Mouse (Mus musculus): ENCODE results near the gene Ppef2.
"Not testable (repeated sequence)": the region's sequence is repeated elsewhere in the genome, so short reads cannot be mapped to it uniquely, and the experiment has no call there.

Ppef2 gene

GRCm38 (mm10) chr5:92196895-92197811 is 58.9 kb downstream of the Ppef2 start:
- no peak for DNase-seq (ENCODE audit: extremely low read depth, low read depth, low spot score)

- not testable (repeated sequence) for DNase-seq (ENCODE audit: extremely low read depth, low read depth, low spot score)
Measured at GRCm38 (mm10) chr5:92195716-92196115, 60.4 kb downstream of the Ppef2 start.

GRCm38 (mm10) chr5:92188881-92189483 is 67.1 kb downstream of the Ppef2 start:
- DNase-seq (ENCODE audit: extremely low read depth, low read depth, low spot score), result no peak

GRCm38 (mm10) chr5:92183071-92183830 is 72.8 kb downstream of the Ppef2 start:
- DNase-seq (ENCODE audit: extremely low read depth, low read depth, low spot score), result no peak
